Mouse (Mus musculus): Measurements from ENCODE around the gene Spi1. TPM values are rescaled to one million over a fixed set of nuclear protein-coding genes. Genes with fewer than 3 reads are reported as not detected.
A peak's percentile ranks its signal among the peaks of the same experiment; 100 is the strongest.
"Not testable (repeated sequence)": the region's sequence is repeated elsewhere in the genome, so short reads cannot be mapped to it uniquely, and the experiment has no call there.

The Spi1 gene
- total RNA-seq, 2 experiments from 2014 or later, result 3.2 to 6.4 TPM

DNA sequence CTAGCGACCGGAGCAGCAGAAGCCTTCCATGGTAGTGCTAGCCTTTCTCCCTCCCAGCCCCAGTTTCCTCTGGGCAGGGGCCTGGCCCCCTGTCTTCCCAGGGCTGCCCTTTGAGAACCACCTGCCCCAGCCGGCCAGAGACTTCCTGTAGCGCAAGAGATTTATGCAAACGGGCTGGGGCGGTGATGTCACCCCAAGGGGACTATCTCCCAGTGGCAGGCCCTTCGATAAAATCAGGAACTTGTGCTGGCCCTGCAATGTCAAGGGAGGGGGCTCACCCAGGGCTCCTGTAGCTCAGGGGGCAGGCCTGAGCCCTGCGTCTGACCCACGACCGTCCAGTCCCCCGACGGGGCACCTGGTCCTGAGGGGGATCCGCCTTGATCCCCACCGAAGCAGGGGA, 14.3 kb downstream of the Spi1 start:
- no peak for DNase-seq

DNA sequence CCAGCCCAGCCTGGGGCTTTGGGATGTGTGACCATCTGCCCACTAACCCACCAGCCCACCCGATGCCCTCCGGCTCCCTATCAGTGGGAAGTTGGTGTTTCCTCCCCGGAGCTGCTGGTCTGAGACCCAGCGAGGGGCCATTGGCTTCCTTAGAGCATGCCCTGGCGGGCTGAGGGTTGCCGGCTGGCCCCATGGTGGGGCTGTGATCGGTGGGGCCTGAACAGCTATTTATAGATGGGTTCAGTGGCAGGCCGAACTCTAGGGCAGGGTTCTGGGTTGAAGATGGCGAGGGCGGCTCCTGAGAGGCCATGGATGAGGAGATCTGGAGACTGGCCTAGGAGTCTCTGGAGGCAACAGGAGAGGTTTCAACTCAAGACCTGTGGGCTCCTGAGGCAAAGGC, 14.8 kb downstream of the Spi1 start:
- DNase-seq, result no peak

DNA sequence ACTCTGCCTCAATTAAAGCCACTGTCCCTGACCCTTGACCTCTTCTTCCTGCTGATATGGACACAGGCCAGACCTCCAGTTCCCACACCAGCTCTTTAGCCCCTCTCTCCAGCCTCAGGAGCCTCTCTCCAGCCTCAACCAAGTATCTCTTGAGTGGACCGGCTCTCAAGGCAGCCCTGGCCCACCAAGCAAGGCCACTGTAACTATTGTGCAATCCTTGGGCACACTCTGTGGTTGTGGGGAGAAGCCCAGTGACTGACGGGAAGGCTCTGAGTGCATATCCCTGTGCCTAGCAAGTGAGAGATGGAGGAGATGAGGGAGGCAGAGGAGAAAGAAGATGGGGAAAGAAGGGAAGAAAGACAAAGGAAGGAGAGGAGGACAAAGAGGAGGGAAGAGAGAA, 16.0 kb downstream of the Spi1 start:
- DNase-seq, result no peak

DNA sequence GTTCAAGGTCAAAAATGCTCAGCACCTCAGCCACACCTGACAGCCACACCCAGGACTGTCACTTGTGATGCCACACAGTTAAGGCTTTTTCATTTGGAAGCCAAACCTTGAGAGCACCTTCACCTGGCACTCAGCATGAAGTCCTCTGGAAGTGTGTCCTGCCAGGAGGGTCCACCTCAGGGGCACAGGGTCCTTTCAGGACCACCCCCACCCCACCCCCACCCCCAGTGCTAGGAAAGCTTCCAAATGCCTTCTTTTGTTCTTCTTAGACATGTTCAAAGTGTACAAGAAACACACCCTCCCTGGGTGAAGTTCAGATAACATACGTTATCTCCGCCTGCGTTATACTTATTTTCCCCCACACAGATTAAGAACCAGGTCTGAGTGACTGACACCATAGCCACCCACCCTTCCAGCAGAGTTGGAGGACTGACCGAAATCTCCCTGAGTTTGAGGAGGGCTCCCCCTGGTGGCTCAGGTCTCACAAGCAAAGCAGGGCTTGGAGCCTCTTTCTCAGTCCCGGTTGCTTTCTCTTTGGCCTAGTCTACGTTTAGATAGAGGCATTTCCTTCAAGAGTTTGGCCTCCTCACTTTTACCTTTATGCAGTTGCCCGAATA, 19.0 kb downstream of the Spi1 start:
- peak; percentile 97 for DNase-seq

DNA sequence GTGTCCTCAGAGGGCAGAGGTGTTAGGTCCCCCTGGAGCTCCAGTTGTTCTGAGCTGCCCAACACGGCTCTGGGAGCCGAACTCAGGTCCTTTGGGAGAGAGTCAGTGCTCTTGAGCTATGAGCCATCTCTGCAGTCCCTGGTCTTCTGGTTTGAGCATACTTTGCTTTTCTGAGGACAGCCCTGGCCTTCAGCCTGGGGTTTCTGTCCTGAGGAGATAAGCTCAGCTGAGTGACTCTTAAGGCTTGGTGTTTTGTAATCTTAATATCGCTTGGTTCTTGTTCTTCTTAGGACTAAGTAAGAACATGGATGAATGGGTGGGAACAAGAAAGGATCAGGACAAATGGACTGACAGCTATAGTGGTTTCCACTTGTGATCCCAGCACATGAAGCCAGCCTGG, 26.0 kb downstream of the Spi1 start:
- no peak for DNase-seq

DNA sequence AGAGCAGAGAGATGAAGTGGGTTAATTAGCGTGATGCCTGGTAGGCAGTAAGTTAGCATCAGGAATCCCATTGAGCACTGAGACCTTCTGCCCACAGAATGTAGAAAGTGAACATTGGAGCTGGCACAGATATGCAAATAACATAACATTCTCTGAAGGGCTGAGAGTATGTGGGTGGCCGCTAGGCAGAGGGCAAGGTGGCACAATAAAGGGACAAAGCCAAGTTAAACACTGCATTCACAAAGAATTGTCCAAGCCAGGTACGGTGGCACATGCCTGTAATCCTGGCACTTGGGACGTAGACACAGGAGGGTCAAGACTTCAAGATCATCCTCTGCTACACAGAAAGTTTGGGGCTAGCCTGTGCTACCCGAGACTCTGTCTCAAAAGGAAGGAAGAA, 27.1 kb downstream of the Spi1 start:
- no peak for DNase-seq

DNA sequence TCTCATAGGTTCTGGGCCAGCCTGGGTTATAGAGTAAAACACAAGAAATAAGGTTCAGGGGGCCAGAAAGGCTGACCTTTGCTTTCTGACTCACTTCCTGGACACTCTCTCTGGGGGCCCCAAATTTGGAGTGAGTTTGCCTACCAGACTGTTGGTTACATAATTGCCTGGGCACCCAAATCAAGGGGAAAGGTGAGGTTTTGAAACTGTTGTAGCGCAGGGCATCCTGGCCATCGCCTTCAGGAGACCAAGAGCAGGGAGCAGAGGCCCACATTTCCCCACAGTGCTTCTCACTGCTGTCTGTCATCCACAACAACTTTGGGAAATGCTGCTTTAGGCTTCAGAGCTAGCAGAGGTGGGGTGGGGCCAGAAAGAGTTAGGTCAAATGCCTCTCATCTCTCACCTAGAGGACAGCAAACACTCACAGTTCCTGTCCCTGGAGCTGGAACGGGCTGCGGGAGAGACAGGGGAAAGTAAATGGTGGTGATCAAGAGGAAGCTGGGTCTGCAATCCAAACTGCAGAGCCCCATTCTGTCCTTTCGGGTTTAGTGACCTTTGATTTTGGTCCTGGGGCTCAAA, 27.7 kb downstream of the Spi1 start:
- no peak for DNase-seq

DNA sequence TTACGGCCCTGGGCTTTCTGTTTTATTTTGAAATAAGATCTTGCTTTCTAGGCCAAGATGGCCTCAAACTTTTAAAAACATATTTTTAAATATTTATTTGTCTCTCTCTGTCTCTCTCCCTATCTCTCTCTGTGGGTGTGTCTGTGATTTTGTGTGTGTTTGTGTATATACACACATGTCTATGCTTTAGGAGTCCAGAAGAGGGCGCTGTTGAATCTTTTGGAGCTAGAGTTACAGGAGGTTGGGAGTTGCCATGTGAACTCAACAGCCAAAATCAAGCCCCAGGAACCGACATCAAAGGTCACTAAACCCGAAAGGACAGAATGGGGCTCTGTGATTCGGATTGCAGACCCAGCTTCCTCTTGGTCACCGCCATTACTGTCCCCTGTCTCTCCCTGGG, 28.2 kb downstream of the Spi1 start:
- no peak for DNase-seq

DNA sequence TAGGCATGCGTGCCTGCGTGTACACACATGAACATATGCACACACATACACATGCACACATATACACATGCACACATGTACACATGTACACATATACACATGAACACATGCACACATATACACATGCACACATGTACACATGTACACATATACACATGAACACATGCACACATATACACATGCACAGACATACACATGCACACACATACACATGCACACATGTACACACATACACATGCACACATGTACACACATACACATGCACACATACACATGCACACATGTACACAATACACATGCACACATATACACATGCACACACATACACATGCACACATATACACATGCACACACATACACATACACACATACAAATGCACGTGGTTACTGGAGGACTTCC, 29.6 kb downstream of the Spi1 start:
- DNase-seq, result not testable (repeated sequence)

DNA sequence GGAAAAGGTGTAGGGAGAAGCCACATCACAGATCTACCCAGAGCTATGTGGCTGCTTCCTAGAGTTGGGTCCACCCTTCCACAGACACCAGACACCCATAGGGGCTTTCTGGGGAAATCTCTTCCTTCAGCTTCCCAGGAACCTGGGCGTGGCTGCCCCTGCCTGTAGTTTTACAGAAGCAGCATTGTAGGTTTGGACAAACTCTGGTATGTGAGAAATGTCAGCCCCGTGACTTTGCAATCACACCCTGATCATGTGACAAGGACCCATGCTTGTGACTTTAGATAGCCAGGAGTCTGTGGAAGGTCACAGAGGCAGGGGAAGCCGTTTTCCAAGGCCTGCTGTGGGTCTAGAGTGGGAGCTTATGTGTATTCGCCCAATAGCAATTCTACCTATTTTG, 30.3 kb downstream of the Spi1 start:
- DNase-seq, result no peak

DNA sequence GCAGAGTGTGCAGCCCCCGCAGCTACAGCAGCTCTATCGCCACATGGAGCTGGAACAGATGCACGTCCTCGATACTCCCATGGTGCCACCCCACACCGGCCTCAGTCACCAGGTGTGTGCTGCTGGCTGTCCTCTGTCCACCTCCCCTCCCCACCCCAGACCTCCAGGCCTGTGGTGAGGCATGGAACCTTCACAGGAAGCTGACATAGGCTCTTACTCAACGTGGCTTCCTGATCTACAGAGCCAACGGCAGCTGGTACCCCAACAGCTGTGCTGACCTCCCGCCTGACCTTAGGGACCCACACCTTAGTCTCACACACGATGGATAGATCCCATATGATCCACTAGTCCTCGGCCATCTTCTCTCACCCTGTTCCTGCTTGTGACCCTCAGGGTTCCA, 31.1 kb downstream of the Spi1 start:
- no peak for DNase-seq

DNA sequence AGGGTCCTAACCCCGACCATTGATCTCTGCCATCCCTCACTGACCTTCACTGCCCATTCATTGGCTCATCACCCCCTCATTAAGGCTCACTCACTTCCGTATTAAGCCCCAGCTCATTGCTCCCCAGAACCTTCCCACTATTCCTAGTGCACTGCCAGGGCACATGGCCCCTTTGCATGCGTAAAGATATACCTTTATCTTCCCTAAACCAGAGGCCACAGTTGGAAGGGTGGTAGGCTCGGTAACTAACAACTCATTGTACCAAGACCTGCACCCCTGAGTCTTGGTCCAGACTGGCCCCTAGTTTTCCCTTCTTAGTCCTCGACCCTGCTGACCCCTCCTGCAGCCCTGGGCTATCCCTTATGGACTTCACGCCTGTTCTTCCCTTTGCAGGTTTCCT, 31.7 kb downstream of the Spi1 start:
- no peak for DNase-seq

DNA sequence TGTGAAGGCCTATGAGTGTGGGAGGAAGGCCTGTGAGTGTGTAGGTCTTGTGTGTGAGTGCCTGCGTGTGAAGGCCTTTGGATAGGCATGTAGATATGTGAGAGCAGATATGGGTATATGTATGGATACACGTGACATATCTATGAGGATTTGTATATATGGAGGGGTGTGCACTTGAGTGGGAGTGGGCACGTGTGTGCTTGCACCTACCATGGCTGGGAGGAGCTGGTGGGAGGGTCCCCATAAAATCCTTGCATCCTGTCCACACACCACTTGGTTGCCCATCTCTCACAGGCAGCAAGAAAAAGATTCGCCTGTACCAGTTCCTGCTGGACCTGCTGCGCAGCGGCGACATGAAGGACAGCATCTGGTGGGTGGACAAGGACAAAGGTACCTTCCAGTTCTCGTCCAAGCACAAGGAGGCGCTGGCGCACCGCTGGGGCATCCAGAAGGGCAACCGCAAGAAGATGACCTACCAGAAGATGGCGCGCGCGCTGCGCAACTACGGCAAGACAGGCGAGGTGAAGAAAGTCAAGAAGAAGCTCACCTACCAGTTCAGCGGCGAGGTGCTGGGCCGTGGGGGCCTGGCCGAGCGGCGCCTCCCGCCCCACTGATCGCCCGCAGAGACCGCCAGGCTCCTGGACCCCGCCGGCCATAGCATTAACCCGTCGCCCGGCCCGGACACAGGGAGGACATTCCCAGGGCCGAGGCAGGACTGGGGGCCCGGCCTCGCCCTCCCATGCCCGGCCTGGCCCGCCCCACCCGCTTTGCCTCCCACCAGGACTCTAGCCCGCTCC, 32.8 kb downstream of the Spi1 start:
- peak; percentile 99 for DNase-seq

DNA sequence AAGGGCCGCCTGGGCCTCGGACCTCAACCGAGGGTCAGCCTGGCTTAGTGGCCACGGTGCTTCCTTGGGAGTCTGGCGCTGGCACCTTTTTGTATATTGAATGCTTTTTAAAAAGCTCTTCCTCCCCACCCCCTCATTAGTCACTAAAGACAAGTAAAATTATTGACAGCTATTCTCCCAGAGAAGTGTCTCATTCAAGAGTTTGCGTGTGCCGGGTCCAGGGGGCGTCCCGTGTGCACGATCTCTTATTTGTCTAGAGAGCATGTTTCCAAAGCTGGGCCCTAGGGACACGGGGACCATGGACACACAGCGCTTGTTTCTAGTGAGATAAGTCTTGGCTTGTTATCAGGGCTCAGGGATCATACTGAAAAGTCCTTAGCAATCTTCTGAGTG, 33.4 kb downstream of the Spi1 start:
- DNase-seq, result no peak

DNA sequence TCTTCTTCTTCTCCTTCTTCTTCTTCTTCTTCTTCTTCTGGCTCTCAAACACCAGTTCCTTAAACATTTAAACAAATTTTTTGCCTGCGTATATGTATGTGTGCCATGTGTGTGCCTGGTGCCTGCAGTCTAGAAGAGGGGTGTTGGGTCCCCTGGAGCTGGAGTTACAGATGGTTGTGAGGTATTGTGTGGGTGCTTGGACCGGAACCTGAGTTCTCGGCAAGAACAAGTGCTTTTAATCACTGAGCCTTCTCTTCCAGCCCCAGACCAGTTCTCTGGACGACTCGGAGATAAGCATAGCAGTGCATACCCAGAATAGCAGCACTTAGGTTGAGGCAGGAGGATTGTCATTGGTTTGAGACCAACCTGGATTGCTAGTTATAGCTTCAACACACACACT, 34.7 kb downstream of the Spi1 start:
- DNase-seq, result no peak

DNA sequence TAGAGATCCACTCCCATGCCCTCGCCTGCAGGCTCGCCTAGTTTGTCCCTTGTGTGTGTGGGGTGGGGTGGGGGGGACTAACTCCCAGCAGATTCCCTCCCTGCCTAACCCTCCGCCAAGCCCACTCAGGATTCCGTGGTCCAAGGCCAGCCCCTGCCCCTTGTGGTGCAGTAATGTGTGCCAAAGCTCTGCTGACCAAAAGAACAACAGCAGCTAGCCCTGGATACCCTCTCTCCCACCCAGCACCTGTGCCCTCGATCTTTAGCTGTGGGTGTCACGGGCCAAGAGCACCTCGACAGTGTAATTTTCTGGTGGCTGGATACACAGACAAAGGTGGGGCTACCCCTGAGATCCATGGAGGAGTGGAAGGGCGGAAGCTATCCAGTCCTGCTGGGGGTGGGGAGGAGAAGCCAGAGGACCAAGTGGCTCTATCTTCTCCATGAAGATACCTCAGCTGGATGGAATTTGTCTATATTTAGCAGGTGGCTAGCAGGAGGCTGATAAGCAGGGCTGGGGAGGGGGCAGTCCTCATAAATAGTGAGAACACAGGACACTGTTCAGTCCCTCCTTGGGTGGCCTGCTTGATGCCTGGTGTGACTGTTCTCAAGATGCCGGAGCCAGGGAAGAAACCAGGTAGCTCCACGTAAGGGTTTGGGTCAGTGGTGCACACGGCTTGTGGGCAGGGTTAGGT, 35.5 kb downstream of the Spi1 start, which contains the start of gene Mybpc3:
Gene Mybpc3, plus strand, starts transcription at position 560 of the 691 bp plus-strand sequence.
- no peak for DNase-seq

DNA sequence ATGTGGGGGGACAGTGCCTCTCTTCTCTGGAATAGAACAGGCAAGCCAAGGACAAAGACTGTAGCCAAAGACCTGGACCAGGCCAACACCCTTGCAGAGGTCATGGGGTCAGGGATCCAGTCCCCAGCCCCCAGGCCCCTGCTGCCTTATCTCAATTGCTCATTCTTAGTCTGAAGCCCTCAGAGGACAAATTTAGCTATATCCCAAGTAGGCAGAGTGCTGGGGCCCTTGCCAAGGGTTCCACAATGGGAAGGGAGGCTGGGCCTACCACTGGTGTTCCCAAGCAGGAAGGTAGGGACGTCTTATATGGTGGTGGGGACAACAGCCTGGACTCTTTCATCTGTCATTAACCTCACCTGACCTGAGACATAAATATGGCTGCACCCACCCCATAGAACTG, 36.5 kb downstream of the Spi1 start:
- no peak for DNase-seq

DNA sequence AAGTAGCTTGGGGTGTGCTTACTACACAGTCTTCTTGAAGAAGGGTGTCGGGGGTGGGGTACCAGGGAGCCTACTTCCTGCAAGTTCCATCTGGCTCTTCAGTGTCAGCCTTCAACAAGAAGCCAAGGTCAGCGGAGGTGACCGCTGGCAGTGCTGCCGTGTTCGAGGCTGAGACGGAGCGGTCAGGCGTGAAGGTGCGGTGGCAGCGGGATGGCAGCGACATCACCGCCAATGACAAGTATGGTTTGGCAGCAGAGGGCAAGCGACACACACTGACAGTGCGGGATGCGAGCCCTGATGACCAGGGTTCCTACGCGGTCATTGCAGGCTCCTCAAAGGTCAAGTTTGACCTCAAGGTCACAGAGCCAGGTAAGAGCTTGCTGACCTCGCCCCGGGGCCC, 36.9 kb downstream of the Spi1 start:
- no peak for DNase-seq

DNA sequence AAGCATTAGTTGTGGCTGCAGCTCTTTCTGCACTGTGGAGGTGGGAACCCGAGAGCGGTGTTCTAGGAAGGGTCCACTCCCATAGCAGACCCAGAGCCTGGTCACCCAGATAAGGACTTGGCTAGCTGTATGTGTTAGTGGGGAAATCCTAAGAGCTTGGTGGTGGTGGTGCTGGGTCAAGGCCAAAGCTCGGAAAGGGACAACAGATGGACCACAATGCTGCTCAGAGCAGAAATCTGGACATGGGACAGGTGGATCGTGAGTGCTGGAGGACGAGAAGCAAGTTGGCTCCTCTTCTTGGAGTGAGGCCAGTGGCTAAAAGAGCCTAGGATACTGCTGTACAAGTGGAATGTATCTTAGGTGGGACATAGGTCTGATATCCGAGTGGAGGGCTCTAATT, 37.4 kb downstream of the Spi1 start:
- DNase-seq, result no peak

DNA sequence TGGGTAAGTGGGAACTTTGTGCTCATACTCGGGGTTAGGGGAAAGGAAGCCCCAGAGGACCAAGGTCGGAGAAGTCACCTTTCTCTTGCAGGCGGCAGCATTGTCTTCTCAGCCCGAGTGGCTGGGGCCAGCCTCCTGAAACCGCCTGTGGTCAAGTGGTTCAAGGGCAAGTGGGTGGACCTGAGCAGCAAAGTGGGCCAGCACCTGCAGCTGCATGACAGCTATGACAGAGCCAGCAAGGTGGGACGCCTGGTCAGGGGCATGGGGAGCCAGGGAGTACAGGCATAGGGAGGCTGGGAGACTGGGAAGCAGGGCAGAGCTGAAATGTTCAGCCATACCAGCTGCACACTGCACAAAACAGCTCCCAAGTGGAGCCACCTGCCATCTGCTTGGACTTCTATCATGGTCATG, 38.1 kb downstream of the Spi1 start:
- DNase-seq, result no peak

DNA sequence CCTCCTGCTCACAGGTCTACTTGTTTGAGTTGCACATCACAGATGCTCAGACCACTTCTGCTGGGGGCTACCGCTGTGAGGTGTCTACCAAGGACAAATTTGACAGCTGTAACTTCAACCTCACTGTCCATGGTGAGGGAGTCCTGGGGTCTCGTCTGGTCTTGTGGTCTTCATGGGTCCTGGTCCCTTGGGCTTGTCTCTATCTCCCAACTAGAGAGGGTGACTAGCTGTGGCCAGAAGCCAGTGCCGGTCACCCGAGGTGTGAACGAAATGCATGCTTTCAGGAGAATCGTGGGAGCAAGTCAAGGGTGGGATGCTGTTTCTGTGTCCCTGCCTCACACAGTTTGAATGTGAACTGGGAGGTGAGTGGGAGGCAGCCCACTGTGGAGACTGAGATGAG, 38.8 kb downstream of the Spi1 start:
- DNase-seq, result no peak

DNA sequence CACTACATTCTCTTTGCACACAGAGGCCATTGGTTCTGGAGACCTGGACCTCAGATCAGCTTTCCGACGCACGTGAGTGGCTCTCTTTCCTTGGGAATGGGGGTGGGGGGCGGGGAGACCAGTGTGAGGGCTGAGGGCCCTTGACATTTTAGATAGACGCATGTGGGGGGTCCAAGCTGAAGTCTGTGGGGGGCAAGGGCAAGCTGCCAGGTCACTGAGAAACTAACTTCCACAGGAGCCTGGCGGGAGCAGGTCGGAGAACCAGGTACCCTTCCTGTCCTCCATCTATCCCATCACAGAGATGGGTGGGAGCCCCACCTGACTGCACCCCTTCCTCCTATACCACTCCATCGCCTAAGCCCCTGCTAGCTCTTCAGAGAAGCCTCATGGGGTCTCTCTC, 39.3 kb downstream of the Spi1 start:
- no peak for DNase-seq

DNA sequence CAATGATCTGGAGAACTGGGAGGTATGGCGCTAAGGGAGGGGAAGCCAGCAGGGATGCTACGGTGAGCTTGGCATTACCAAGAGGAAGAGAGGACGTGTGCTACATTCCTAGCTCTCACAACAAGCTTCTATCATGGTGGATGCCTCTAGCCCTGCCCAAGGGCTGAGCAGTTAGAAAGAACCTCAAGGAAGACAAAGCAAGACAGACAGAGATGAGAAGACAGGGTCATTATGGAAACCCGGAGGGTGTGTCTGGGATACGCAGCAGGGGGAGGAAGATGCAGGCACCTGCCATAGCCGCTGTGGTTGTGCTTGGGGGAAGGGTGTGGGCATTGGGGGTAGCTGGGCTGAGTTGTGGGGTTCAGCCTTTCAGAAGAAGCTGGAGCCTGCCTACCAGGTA, 41.3 kb downstream of the Spi1 start:
- DNase-seq, result no peak
